Mouse (Mus musculus) kidney, postnatal 0 days (tissue): Measurements from ENCODE around the gene Cdk1. TPM values are rescaled to one million over a fixed set of nuclear protein-coding genes. Genes with fewer than 3 reads are reported as not detected.
A peak's percentile ranks its signal among the peaks of the same experiment; 100 is the strongest.

Experiments used
- ATAC-seq: fragments of 200-750 bp; cut with Nextera tagmentation; replicated peaks from 2 replicates; pipeline ENCODE4 v1.8.0; 2017; ENCODE audit warnings: low read depth, moderate number of reproducible peaks, moderate TSS enrichment, moderate library complexity; ENCODE audit not compliant: low FRiP score
- DNase-seq: peaks from one replicate; pipeline ENCODE4 v3.0.0-alpha.2; 2016; ENCODE audit warnings: low spot score
- H3K27ac ChIP-seq: fragments of 300-500 bp; sonication (generic); 2 replicates; pipeline ENCODE4 v1.5.1; 2014; ENCODE audit warnings: mild to moderate bottlenecking
- H3K27me3 ChIP-seq: fragments of 300-500 bp; sonication (generic); 2 replicates; pipeline ENCODE4 v1.6.1; 2014; ENCODE audit warnings: low read length, mixed read lengths; ENCODE audit not compliant: insufficient read depth
- H3K36me3 ChIP-seq: fragments of 300-500 bp; sonication (generic); 2 replicates; pipeline ENCODE4 v1.6.1; 2014; ENCODE audit warnings: low read length, mixed read lengths; ENCODE audit not compliant: insufficient read depth
- H3K4me1 ChIP-seq: fragments of 300-500 bp; sonication (generic); replicated peaks from 2 replicates; pipeline ENCODE4 v1.6.1; 2014; ENCODE audit warnings: antibody characterized with exemption, low read length, mixed read lengths; ENCODE audit not compliant: insufficient read depth
- H3K4me2 ChIP-seq: fragments of 300-500 bp; sonication (generic); 2 replicates; pipeline ENCODE4 v1.6.1; 2014; ENCODE audit warnings: mild to moderate bottlenecking, low read length, moderate library complexity, mixed read lengths
- H3K4me3 ChIP-seq: fragments of 300-500 bp; sonication (generic); replicated peaks from 2 replicates; pipeline ENCODE4 v1.5.1; 2014; ENCODE audit warnings: low read depth, low read length
- H3K9ac ChIP-seq: fragments of 300-500 bp; sonication (generic); 2 replicates; pipeline ENCODE4 v1.6.1; 2014; ENCODE audit warnings: low read depth, low read length
- H3K9me3 ChIP-seq: fragments of 300-500 bp; sonication (generic); replicated peaks from 2 replicates; pipeline ENCODE4 v1.6.1; 2016; ENCODE audit warnings: low read length, inconsistent platforms, mixed read lengths
- CTCF ChIP-seq: IDR thresholded peaks from 2 replicates; pipeline ENCODE4 v1.5.1; 2016; ENCODE audit warnings: antibody characterized with exemption, low read depth, mild to moderate bottlenecking, moderate library complexity
- WGBS: fragments of 180-500 bp; shearing (Covaris S2); extraction: QIAGEN DNeasy Blood & Tissue Kit; methylation state at CpG from one replicate; pipeline ENCODE4 v1.1.7; 2014; 5-methylcytosine and 5-hydroxymethylcytosine counted together
- polyA plus RNA-seq: library from polyadenylated mRNA; unstranded; fragments of >200 nt; fragmentation: Nextera tagmentation; extraction: Ambion mirVana; gene quantifications from 2 replicates; pipeline ENCODE4 v1.2.1, GENCODE M21; 2015

Cdk1 gene
- polyA plus RNA-seq, 1 experiment from 2014 or later, result 230 TPM

GRCm38 (mm10) chr10:69351071-69351841 lies 1.5 kb downstream of the Cdk1 start:
- Histone ChIP-seq H3K27ac (peak overlapping the region; percentile 82), H3K9ac (peak overlapping the region; percentile 70), H3K4me1 (peaks cover 19% of the 10 kb centered on the region; the same call in 1 of the 2 replicates), H3K4me3 (peak overlapping the region; percentile 84), H3K36me3 (no peaks in the 10 kb centered on the region), H3K4me2 (peak overlapping the region; percentile 72), H3K9me3 (no peaks in the 10 kb centered on the region), H3K27me3 (no peaks in the 10 kb centered on the region)
- ATAC-seq (no peak), DNase-seq (peak; percentile 82)
- TF ChIP-seq CTCF, result no peak
- 6% methylated on average over 12 of the region's 12 CpGs for WGBS

- TF ChIP-seq CTCF, result no peak
- no peak for ATAC-seq
- Histone ChIP-seq H3K4me2 (no peak overlapping the region), H3K4me1 (peaks cover 19% of the 10 kb centered on the region; the same call in 1 of the 2 replicates), H3K27me3 (no peaks in the 10 kb centered on the region), H3K9me3 (no peaks in the 10 kb centered on the region), H3K36me3 (peaks cover 22% of the 10 kb centered on the region), H3K9ac (no peak overlapping the region), H3K4me3 (no peak overlapping the region), H3K27ac (no peak overlapping the region)
- no peak for DNase-seq
- WGBS, result 65% methylated on average over 8 of the region's 8 CpGs
Observed at GRCm38 (mm10) chr10:69348206-69348605, 4.5 kb downstream of the Cdk1 start.

- 81% methylated on average over 9 of the region's 9 CpGs for WGBS
- no peak overlapping the region for H3K4me3 ChIP-seq
Observed at GRCm38 (mm10) chr10:69342328-69342727, 10.4 kb downstream of the Cdk1 start.

GRCm38 (mm10) chr10:69341570-69342227 lies 11.0 kb downstream of the Cdk1 start:
- ATAC-seq, result no peak

More at GRCm38 (mm10) chr10:69342328-69342727, 10.4 kb downstream of the Cdk1 start:
- no peak overlapping the region for H3K27ac ChIP-seq
- no peak for TF ChIP-seq CTCF
- H3K4me1 ChIP-seq, result peaks cover 2% of the 10 kb centered on the region; the same call in 1 of the 2 replicates
- H3K9me3 ChIP-seq, result no peaks in the 10 kb centered on the region
- H3K27me3 ChIP-seq, result no peaks in the 10 kb centered on the region
- ATAC-seq (no peak), DNase-seq (no peak)
- H3K4me2 ChIP-seq, result no peak overlapping the region
- H3K36me3 ChIP-seq, result peaks cover 57% of the 10 kb centered on the region
- no peak overlapping the region for H3K9ac ChIP-seq

GRCm38 (mm10) chr10:69340001-69340400 lies 12.7 kb downstream of the Cdk1 start:
- Histone ChIP-seq H3K4me1 (no peaks in the 10 kb centered on the region), H3K9ac (no peak overlapping the region), H3K27ac (no peak overlapping the region), H3K36me3 (peaks cover 52% of the 10 kb centered on the region), H3K9me3 (no peaks in the 10 kb centered on the region), H3K4me3 (no peak overlapping the region), H3K27me3 (no peaks in the 10 kb centered on the region), H3K4me2 (no peak overlapping the region)
- WGBS, result 90% methylated on average over 6 of the region's 6 CpGs
- peak; percentile 63 for ATAC-seq
- no peak for DNase-seq
- no peak for TF ChIP-seq CTCF

More at GRCm38 (mm10) chr10:69341570-69342227, 11.0 kb downstream of the Cdk1 start:
- Histone ChIP-seq H3K27ac (no peak overlapping the region), H3K9me3 (no peaks in the 10 kb centered on the region), H3K4me2 (no peak overlapping the region), H3K4me3 (no peak overlapping the region), H3K4me1 (no peaks in the 10 kb centered on the region; the same call in 1 of the 2 replicates), H3K36me3 (peaks cover 61% of the 10 kb centered on the region), H3K9ac (no peak overlapping the region), H3K27me3 (no peaks in the 10 kb centered on the region)
- WGBS, result 71% methylated on average over 6 of the region's 6 CpGs
- no peak for TF ChIP-seq CTCF
- no peak for DNase-seq

GRCm38 (mm10) chr10:69336219-69336618 lies 16.5 kb downstream of the Cdk1 start:
- ATAC-seq, result no peak
- Histone ChIP-seq H3K4me1 (no peaks in the 10 kb centered on the region), H3K4me2 (no peak overlapping the region), H3K36me3 (peaks cover 25% of the 10 kb centered on the region), H3K27me3 (no peaks in the 10 kb centered on the region), H3K27ac (no peak overlapping the region), H3K9me3 (no peaks in the 10 kb centered on the region), H3K4me3 (no peak overlapping the region), H3K9ac (no peak overlapping the region)
- WGBS, result 85% methylated on average over 11 of the region's 11 CpGs
- TF ChIP-seq CTCF, result no peak
- no peak for DNase-seq
